Mouse (Mus musculus): ENCODE measurements at regions not wholly inside any gene's neighbourhood (a gene's known extent, or its start where the extent isn't known, plus 50 kb on each side); places are given as distances from the start of the nearest gene placed in this dataset.

- TF ChIP-seq CTCF (IDR thresholded peaks at IDR 0.05; ENCODE audit: low read depth) = no peak
- no peak for TF ChIP-seq EP300 (IDR thresholded peaks at IDR 0.05; ENCODE audit: low read depth)
Observed at GRCm38 (mm10) chr7:71249669-71250068, 101.6 kb downstream of the Gm10295 start.

Data from heart, postnatal 0 days (tissue).